Mouse (Mus musculus) lung, adult 2 months (tissue): ENCODE measurements at regions not wholly inside any gene's neighbourhood (a gene's known extent, or its start where the extent isn't known, plus 50 kb on each side); places are given as distances from the start of the nearest gene placed in this dataset.

Source experiments
- CTCF ChIP-seq: fragments of 200-500 bp; IDR thresholded peaks from 2 replicates; pipeline ENCODE4 v1.5.1; 2011; ENCODE audit warnings: mild to moderate bottlenecking, low read length, control low read depth; ENCODE audit not compliant: insufficient read depth
- POLR2A ChIP-seq: fragments of 200-500 bp; IDR thresholded peaks from 2 replicates; pipeline ENCODE4 v1.6.1; 2011; ENCODE audit warnings: low read depth, mild to moderate bottlenecking, control low read depth, low read length, borderline replicate concordance; ENCODE audit errors: extremely low read depth

- TF ChIP-seq CTCF (no peak), POLR2A (no peak)
Observed at GRCm38 (mm10) chr3:58231746-58232145, 182.8 kb upstream of the Tsc22d2 start.
